Mouse (Mus musculus) liver, adult (tissue): ENCODE measurements around the gene Iqschfp.

Experiments
- GATA4 ChIP-seq: IDR thresholded peaks from 2 replicates; pipeline ENCODE4 v1.6.1; 2014; ENCODE audit warnings: mild to moderate bottlenecking, low read length; ENCODE audit not compliant: insufficient replicate concordance

The Iqschfp gene

GRCm38 (mm10) chr3:68243239-68243638, 351.2 kb downstream of the Iqschfp start:
- no peak for TF ChIP-seq GATA4

GRCm38 (mm10) chr3:68246154-68246553, 354.1 kb downstream of the Iqschfp start:
- no peak for TF ChIP-seq GATA4

GRCm38 (mm10) chr3:68250589-68250988, 358.6 kb downstream of the Iqschfp start:
- TF ChIP-seq GATA4 = no peak

- TF ChIP-seq GATA4 = no peak
These were observed 360.3 kb downstream of the Iqschfp start for GRCm38 (mm10) chr3:68252335-68252734.

GRCm38 (mm10) chr3:68262304-68262703, 370.3 kb downstream of the Iqschfp start:
- TF ChIP-seq GATA4 = no peak

GRCm38 (mm10) chr3:68267905-68268304, 375.9 kb downstream of the Iqschfp start:
- TF ChIP-seq GATA4 = no peak

- no peak for TF ChIP-seq GATA4
These were observed 377.2 kb downstream of the Iqschfp start for GRCm38 (mm10) chr3:68269251-68269650.

GRCm38 (mm10) chr3:68270246-68270645, 378.2 kb downstream of the Iqschfp start:
- no peak for TF ChIP-seq GATA4

- TF ChIP-seq GATA4 = no peak
These were observed 379.4 kb downstream of the Iqschfp start for GRCm38 (mm10) chr3:68271457-68271856.

- no peak for TF ChIP-seq GATA4
These were observed 379.8 kb downstream of the Iqschfp start for GRCm38 (mm10) chr3:68271881-68272280.

GRCm38 (mm10) chr3:68282844-68283594, 391.0 kb downstream of the Iqschfp start:
- no peak for TF ChIP-seq GATA4

- TF ChIP-seq GATA4 = no peak
These were observed 391.6 kb downstream of the Iqschfp start for GRCm38 (mm10) chr3:68283595-68283991.

GRCm38 (mm10) chr3:68284500-68284899, 392.5 kb downstream of the Iqschfp start:
- TF ChIP-seq GATA4 = no peak

- TF ChIP-seq GATA4 = no peak
These were observed 404.7 kb downstream of the Iqschfp start for GRCm38 (mm10) chr3:68296752-68297151.

GRCm38 (mm10) chr3:68305647-68306046, 413.6 kb downstream of the Iqschfp start:
- TF ChIP-seq GATA4 = no peak; the same call in 1 of the 2 replicates

GRCm38 (mm10) chr3:68306726-68307125, 414.7 kb downstream of the Iqschfp start:
- TF ChIP-seq GATA4 = no peak

- no peak for TF ChIP-seq GATA4
These were observed 433.5 kb downstream of the Iqschfp start for GRCm38 (mm10) chr3:68325575-68325974.

GRCm38 (mm10) chr3:68332515-68332914, 440.5 kb downstream of the Iqschfp start:
- no peak for TF ChIP-seq GATA4

GRCm38 (mm10) chr3:68335501-68335900, 443.5 kb downstream of the Iqschfp start:
- TF ChIP-seq GATA4 = no peak
